Mouse (Mus musculus): ENCODE results near the gene Asgr1. TPM values are rescaled to one million over a fixed set of nuclear protein-coding genes. Genes with fewer than 3 reads are reported as not detected.
A peak's percentile ranks its signal among the peaks of the same experiment; 100 is the strongest.

The Asgr1 gene
- total and polyA plus RNA-seq, 2 experiments from 2014 or later, result 1.2 to 4.5 TPM

GRCm38 (mm10) chr11:70091986-70092783 lies 38.3 kb downstream of the Asgr1 start, which contains the start of gene Asgr2:
Gene Asgr2, plus strand, starts transcription at chr11:70092644.
- Histone ChIP-seq H3K36me3 (ENCODE audit: insufficient read depth, low read length) (no peaks in the 10 kb centered on the region), H3K27ac (ENCODE audit: low read depth, low read length) (no peak within 1 kb of the TSS)

GRCm38 (mm10) chr11:70097396-70097795 lies 43.5 kb downstream of the Asgr1 start:
- 87% methylated on average over 11 of the region's 11 CpGs for WGBS

More at GRCm38 (mm10) chr11:70091986-70092783, 38.3 kb downstream of the Asgr1 start, which contains the start of gene Asgr2:
- Histone ChIP-seq H3K9me3 (ENCODE audit: low read length) (no peaks in the 10 kb centered on the region), H3K9ac (replicated peaks; ENCODE audit: low read length, poor library complexity, severe bottlenecking) (no peak within 1 kb of the TSS), H3K4me2 (ENCODE audit: low read depth, low read length, poor library complexity, severe bottlenecking) (no peak within 1 kb of the TSS), H3K27me3 (ENCODE audit: insufficient read depth, low read length) (no peaks in the 10 kb centered on the region), H3K4me1 (ENCODE audit: insufficient read depth, low read length) (no peaks in the 10 kb centered on the region), H3K4me3 (ENCODE audit: low read depth, low read length) (no peak within 1 kb of the TSS)
- WGBS, result 78% methylated on average over 12 of the region's 12 CpGs
- no peak for DNase-seq (ENCODE audit: low spot score)
- no peak for TF ChIP-seq CTCF (IDR thresholded peaks at IDR 0.05)
- ATAC-seq (ENCODE audit: low FRiP score), result no peak

GRCm38 (mm10) chr11:70099102-70099501 lies 45.2 kb downstream of the Asgr1 start:
- Histone ChIP-seq H3K4me3 (ENCODE audit: low read depth, low read length) (no peak overlapping the region), H3K4me2 (ENCODE audit: low read depth, low read length, poor library complexity, severe bottlenecking) (no peak overlapping the region), H3K27me3 (ENCODE audit: insufficient read depth, low read length) (no peaks in the 10 kb centered on the region), H3K4me1 (ENCODE audit: insufficient read depth, low read length) (no peaks in the 10 kb centered on the region), H3K9me3 (ENCODE audit: low read length) (no peaks in the 10 kb centered on the region), H3K9ac (replicated peaks; ENCODE audit: low read length, poor library complexity, severe bottlenecking) (no peak overlapping the region), H3K27ac (ENCODE audit: low read depth, low read length) (no peak overlapping the region), H3K36me3 (ENCODE audit: insufficient read depth, low read length) (no peaks in the 10 kb centered on the region)
- TF ChIP-seq CTCF (IDR thresholded peaks at IDR 0.05), result no peak
- no peak for ATAC-seq (ENCODE audit: low FRiP score)
- DNase-seq (ENCODE audit: low spot score), result no peak
- WGBS, result 74% methylated on average over 2 of the region's 2 CpGs

More at GRCm38 (mm10) chr11:70097396-70097795, 43.5 kb downstream of the Asgr1 start:
- H3K36me3 ChIP-seq (ENCODE audit: insufficient read depth, low read length), result no peaks in the 10 kb centered on the region
- TF ChIP-seq CTCF (IDR thresholded peaks at IDR 0.05), result no peak
- no peak overlapping the region for H3K27ac ChIP-seq (ENCODE audit: low read depth, low read length)
- no peak overlapping the region for H3K9ac ChIP-seq (replicated peaks; ENCODE audit: low read length, poor library complexity, severe bottlenecking)
- DNase-seq (ENCODE audit: low spot score) (no peak), ATAC-seq (ENCODE audit: low FRiP score) (no peak)
- H3K4me3 ChIP-seq (ENCODE audit: low read depth, low read length), result no peak overlapping the region
- H3K9me3 ChIP-seq (ENCODE audit: low read length), result no peaks in the 10 kb centered on the region
- no peak overlapping the region for H3K4me2 ChIP-seq (ENCODE audit: low read depth, low read length, poor library complexity, severe bottlenecking)
- H3K27me3 ChIP-seq (ENCODE audit: insufficient read depth, low read length), result no peaks in the 10 kb centered on the region
- H3K4me1 ChIP-seq (ENCODE audit: insufficient read depth, low read length), result no peaks in the 10 kb centered on the region

- DNase-seq (ENCODE audit: low spot score) (no peak), ATAC-seq (ENCODE audit: low FRiP score) (no peak)
- 90% methylated on average over 2 of the region's 2 CpGs for WGBS
- Histone ChIP-seq H3K4me2 (ENCODE audit: low read depth, low read length, poor library complexity, severe bottlenecking) (no peak overlapping the region), H3K27me3 (ENCODE audit: insufficient read depth, low read length) (no peaks in the 10 kb centered on the region), H3K4me3 (ENCODE audit: low read depth, low read length) (no peak overlapping the region), H3K9ac (replicated peaks; ENCODE audit: low read length, poor library complexity, severe bottlenecking) (no peak overlapping the region), H3K4me1 (ENCODE audit: insufficient read depth, low read length) (no peaks in the 10 kb centered on the region), H3K9me3 (ENCODE audit: low read length) (no peaks in the 10 kb centered on the region), H3K27ac (ENCODE audit: low read depth, low read length) (no peak overlapping the region), H3K36me3 (ENCODE audit: insufficient read depth, low read length) (no peaks in the 10 kb centered on the region)
- no peak for TF ChIP-seq CTCF (IDR thresholded peaks at IDR 0.05)
Measured at GRCm38 (mm10) chr11:70099809-70100208, 45.9 kb downstream of the Asgr1 start.

GRCm38 (mm10) chr11:70103701-70104315 lies 49.9 kb downstream of the Asgr1 start:
- Histone ChIP-seq H3K36me3 (ENCODE audit: insufficient read depth, low read length) (no peaks in the 10 kb centered on the region), H3K27me3 (ENCODE audit: insufficient read depth, low read length) (no peaks in the 10 kb centered on the region), H3K4me2 (ENCODE audit: low read depth, low read length, poor library complexity, severe bottlenecking) (no peak overlapping the region), H3K27ac (ENCODE audit: low read depth, low read length) (no peak overlapping the region), H3K9me3 (ENCODE audit: low read length) (no peaks in the 10 kb centered on the region), H3K9ac (replicated peaks; ENCODE audit: low read length, poor library complexity, severe bottlenecking) (no peak overlapping the region), H3K4me3 (ENCODE audit: low read depth, low read length) (no peak overlapping the region), H3K4me1 (ENCODE audit: insufficient read depth, low read length) (no peaks in the 10 kb centered on the region)
- ATAC-seq (ENCODE audit: low FRiP score) (no peak), DNase-seq (ENCODE audit: low spot score) (no peak)
- WGBS, result 81% methylated on average over 14 of the region's 14 CpGs
- TF ChIP-seq CTCF (IDR thresholded peaks at IDR 0.05), result no peak

- ATAC-seq (ENCODE audit: low FRiP score) (no peak), DNase-seq (ENCODE audit: low spot score) (no peak)
- H3K4me2 ChIP-seq (ENCODE audit: low read depth, low read length, poor library complexity, severe bottlenecking), result no peak overlapping the region
- TF ChIP-seq CTCF (IDR thresholded peaks at IDR 0.05), result no peak
- no peaks in the 10 kb centered on the region for H3K9me3 ChIP-seq (ENCODE audit: low read length)
- WGBS, result 75% methylated on average over 8 of the region's 8 CpGs
- no peaks in the 10 kb centered on the region for H3K27me3 ChIP-seq (ENCODE audit: insufficient read depth, low read length)
- no peak overlapping the region for H3K27ac ChIP-seq (ENCODE audit: low read depth, low read length)
- H3K4me1 ChIP-seq (ENCODE audit: insufficient read depth, low read length), result no peaks in the 10 kb centered on the region
- H3K4me3 ChIP-seq (ENCODE audit: low read depth, low read length), result no peak overlapping the region
- no peaks in the 10 kb centered on the region for H3K36me3 ChIP-seq (ENCODE audit: insufficient read depth, low read length)
- H3K9ac ChIP-seq (replicated peaks; ENCODE audit: low read length, poor library complexity, severe bottlenecking), result no peak overlapping the region
Measured at GRCm38 (mm10) chr11:70107085-70107484, 53.2 kb downstream of the Asgr1 start.

MicroRNA genes within 50 kb of the gene (microRNA counts, 519-probe panel; counts per million panel counts)
- 528 counts per million, percentile 58 among the panel's probes with 10 or more counts for microRNA mmu-miR-324-3p
- 3,134 counts per million, percentile 72 among the panel's probes with 10 or more counts for microRNA mmu-miR-324-5p

Small RNA genes within 50 kb of the gene (microRNA-seq; reads per million reads assigned to microRNA genes)
- 6,369 reads per million, percentile 91 among the genes with 10 or more reads in this experiment for gene Mir324 (ENCODE audit: borderline number of aligned reads)

Other genes with a start within 250 kb of the Asgr1 start
Only the 30 nearest of the 35 such genes appear.
- gene Tmem256, start 215.6 kb upstream of the Asgr1 start, total RNA-seq (2014; rRNA removed), result 95.5 and 103 TPM in 2 replicates
- gene Tmem256, start 215.6 kb upstream of the Asgr1 start, polyA plus RNA-seq (2015; fragmentation: Nextera tagmentation; extraction: Ambion mirVana), result 349 and 370 TPM in 2 replicates
- 24.1 and 26.6 TPM in 2 replicates for gene Plscr3, start 207.7 kb upstream of the Asgr1 start, total RNA-seq (2014; rRNA removed)
- gene Plscr3, start 207.7 kb upstream of the Asgr1 start, polyA plus RNA-seq (2015; fragmentation: Nextera tagmentation; extraction: Ambion mirVana), result 33.5 and 35.0 TPM in 2 replicates
- gene Tnk1, start 195.4 kb upstream of the Asgr1 start, total RNA-seq (2014; rRNA removed), result not detected in 2 replicates
- gene Tnk1, start 195.4 kb upstream of the Asgr1 start, polyA plus RNA-seq (2015; fragmentation: Nextera tagmentation; extraction: Ambion mirVana), result 0.16 TPM in 2 replicates
- not detected in 2 replicates for gene Tmem95, start 176.1 kb upstream of the Asgr1 start, total RNA-seq (2014; rRNA removed)
- gene Tmem95, start 176.1 kb upstream of the Asgr1 start, polyA plus RNA-seq (2015; fragmentation: Nextera tagmentation; extraction: Ambion mirVana), result not detected in 2 replicates
- 0.93 and 1.6 TPM in 2 replicates for gene Kctd11, start 172.7 kb upstream of the Asgr1 start, total RNA-seq (2014; rRNA removed)
- gene Kctd11, start 172.7 kb upstream of the Asgr1 start, polyA plus RNA-seq (2015; fragmentation: Nextera tagmentation; extraction: Ambion mirVana), result 0.57 and 0.92 TPM in 2 replicates
- gene Acap1, start 158.5 kb upstream of the Asgr1 start, total RNA-seq (2014; rRNA removed), result 0.66 TPM in 1 of 2 replicates, not detected in the other
- gene Acap1, start 158.5 kb upstream of the Asgr1 start, polyA plus RNA-seq (2015; fragmentation: Nextera tagmentation; extraction: Ambion mirVana), result 0.14 TPM in 1 of 2 replicates, not detected in the other
- 3.3 and 8.7 TPM in 2 replicates for gene 2810408A11Rik, start 153.1 kb upstream of the Asgr1 start, total RNA-seq (2014; rRNA removed)
- 4.8 and 6.2 TPM in 2 replicates for gene 2810408A11Rik, start 153.1 kb upstream of the Asgr1 start, polyA plus RNA-seq (2015; fragmentation: Nextera tagmentation; extraction: Ambion mirVana)
- 112 and 118 TPM in 2 replicates for gene Neurl4, start 153.0 kb upstream of the Asgr1 start, total RNA-seq (2014; rRNA removed)
- gene Neurl4, start 153.0 kb upstream of the Asgr1 start, polyA plus RNA-seq (2015; fragmentation: Nextera tagmentation; extraction: Ambion mirVana), result 15.2 and 16.7 TPM in 2 replicates
- 45.8 and 47.6 TPM in 2 replicates for gene Gps2, start 140.2 kb upstream of the Asgr1 start, total RNA-seq (2014; rRNA removed)
- gene Gps2, start 140.2 kb upstream of the Asgr1 start, polyA plus RNA-seq (2015; fragmentation: Nextera tagmentation; extraction: Ambion mirVana), result 60.3 and 64.3 TPM in 2 replicates
- gene Eif5a, start 132.1 kb upstream of the Asgr1 start, total RNA-seq (2014; rRNA removed), result 452 and 486 TPM in 2 replicates
- gene Eif5a, start 132.1 kb upstream of the Asgr1 start, polyA plus RNA-seq (2015; fragmentation: Nextera tagmentation; extraction: Ambion mirVana), result 1,054 and 1,096 TPM in 2 replicates
- 5.0 and 8.4 TPM in 2 replicates for gene Ybx2, start 118.3 kb upstream of the Asgr1 start, total RNA-seq (2014; rRNA removed)
- gene Ybx2, start 118.3 kb upstream of the Asgr1 start, polyA plus RNA-seq (2015; fragmentation: Nextera tagmentation; extraction: Ambion mirVana), result 3.4 and 4.2 TPM in 2 replicates
- 8.8 and 9.0 TPM in 2 replicates for gene Slc2a4, start 105.9 kb upstream of the Asgr1 start, total RNA-seq (2014; rRNA removed)
- gene Slc2a4, start 105.9 kb upstream of the Asgr1 start, polyA plus RNA-seq (2015; fragmentation: Nextera tagmentation; extraction: Ambion mirVana), result 3.4 and 4.0 TPM in 2 replicates
- not detected in 2 replicates for gene Cldn7, start 89.3 kb upstream of the Asgr1 start, total RNA-seq (2014; rRNA removed)
- 0.57 TPM in 1 of 2 replicates, not detected in the other for gene Cldn7, start 89.3 kb upstream of the Asgr1 start, polyA plus RNA-seq (2015; fragmentation: Nextera tagmentation; extraction: Ambion mirVana)
- gene Ctdnep1, start 72.9 kb upstream of the Asgr1 start, total RNA-seq (2014; rRNA removed), result 39.6 and 42.9 TPM in 2 replicates
- gene Ctdnep1, start 72.9 kb upstream of the Asgr1 start, polyA plus RNA-seq (2015; fragmentation: Nextera tagmentation; extraction: Ambion mirVana), result 22.3 and 24.1 TPM in 2 replicates
- 109 and 157 TPM in 2 replicates for gene Elp5, start 71.6 kb upstream of the Asgr1 start, total RNA-seq (2014; rRNA removed)
- 171 and 182 TPM in 2 replicates for gene Elp5, start 71.6 kb upstream of the Asgr1 start, polyA plus RNA-seq (2015; fragmentation: Nextera tagmentation; extraction: Ambion mirVana)
- 197 and 226 TPM in 2 replicates for gene Gabarap, start 62.9 kb upstream of the Asgr1 start, total RNA-seq (2014; rRNA removed)
- gene Gabarap, start 62.9 kb upstream of the Asgr1 start, polyA plus RNA-seq (2015; fragmentation: Nextera tagmentation; extraction: Ambion mirVana), result 501 and 511 TPM in 2 replicates
- 42.4 and 45.2 TPM in 2 replicates for gene Phf23, start 58.3 kb upstream of the Asgr1 start, total RNA-seq (2014; rRNA removed)
- 37.6 and 40.0 TPM in 2 replicates for gene Phf23, start 58.3 kb upstream of the Asgr1 start, polyA plus RNA-seq (2015; fragmentation: Nextera tagmentation; extraction: Ambion mirVana)
- gene Dvl2, start 53.5 kb upstream of the Asgr1 start, total RNA-seq (2014; rRNA removed), result 31.5 and 33.3 TPM in 2 replicates
- gene Dvl2, start 53.5 kb upstream of the Asgr1 start, polyA plus RNA-seq (2015; fragmentation: Nextera tagmentation; extraction: Ambion mirVana), result 19.0 and 20.0 TPM in 2 replicates
- 35.9 and 42.7 TPM in 2 replicates for gene Acadvl, start 38.7 kb upstream of the Asgr1 start, total RNA-seq (2014; rRNA removed)
- 62.1 and 64.2 TPM in 2 replicates for gene Acadvl, start 38.7 kb upstream of the Asgr1 start, polyA plus RNA-seq (2015; fragmentation: Nextera tagmentation; extraction: Ambion mirVana)
- gene Dlg4, start 37.1 kb upstream of the Asgr1 start, total RNA-seq (2014; rRNA removed), result 256 and 269 TPM in 2 replicates
- gene Dlg4, start 37.1 kb upstream of the Asgr1 start, polyA plus RNA-seq (2015; fragmentation: Nextera tagmentation; extraction: Ambion mirVana), result 16.1 and 18.1 TPM in 2 replicates
- gene Asgr2, start 38.6 kb downstream of the Asgr1 start, total RNA-seq (2014; rRNA removed), result not detected in 2 replicates
- not detected in 2 replicates for gene Asgr2, start 38.6 kb downstream of the Asgr1 start, polyA plus RNA-seq (2015; fragmentation: Nextera tagmentation; extraction: Ambion mirVana)
- 0.11 and 0.85 TPM in 2 replicates for gene Mgl2, start 76.2 kb downstream of the Asgr1 start, total RNA-seq (2014; rRNA removed)
- gene Mgl2, start 76.2 kb downstream of the Asgr1 start, polyA plus RNA-seq (2015; fragmentation: Nextera tagmentation; extraction: Ambion mirVana), result 0.26 and 0.60 TPM in 2 replicates
- gene Clec10a, start 102.1 kb downstream of the Asgr1 start, total RNA-seq (2014; rRNA removed), result 0.42 and 0.44 TPM in 2 replicates
- 0.57 and 1.3 TPM in 2 replicates for gene Clec10a, start 102.1 kb downstream of the Asgr1 start, polyA plus RNA-seq (2015; fragmentation: Nextera tagmentation; extraction: Ambion mirVana)
- gene Slc16a11, start 158.7 kb downstream of the Asgr1 start, total RNA-seq (2014; rRNA removed), result 22.2 and 28.2 TPM in 2 replicates
- gene Slc16a11, start 158.7 kb downstream of the Asgr1 start, polyA plus RNA-seq (2015; fragmentation: Nextera tagmentation; extraction: Ambion mirVana), result 15.2 and 18.0 TPM in 2 replicates
- 9.9 and 26.1 TPM in 2 replicates for gene Slc16a13, start 167.0 kb downstream of the Asgr1 start, total RNA-seq (2014; rRNA removed)
- gene Slc16a13, start 167.0 kb downstream of the Asgr1 start, polyA plus RNA-seq (2015; fragmentation: Nextera tagmentation; extraction: Ambion mirVana), result 9.9 and 10.1 TPM in 2 replicates
- 3.8 and 6.8 TPM in 2 replicates for gene Bcl6b, start 175.7 kb downstream of the Asgr1 start, total RNA-seq (2014; rRNA removed)
- 2.4 and 2.7 TPM in 2 replicates for gene Bcl6b, start 175.7 kb downstream of the Asgr1 start, polyA plus RNA-seq (2015; fragmentation: Nextera tagmentation; extraction: Ambion mirVana)
- gene 0610010K14Rik, start 183.8 kb downstream of the Asgr1 start, total RNA-seq (2014; rRNA removed), result 43.0 and 76.9 TPM in 2 replicates
- 138 and 154 TPM in 2 replicates for gene 0610010K14Rik, start 183.8 kb downstream of the Asgr1 start, polyA plus RNA-seq (2015; fragmentation: Nextera tagmentation; extraction: Ambion mirVana)
- 3.4 and 5.5 TPM in 2 replicates for gene Gm21988, start 185.7 kb downstream of the Asgr1 start, total RNA-seq (2014; rRNA removed)
- 18.6 and 20.1 TPM in 2 replicates for gene Gm21988, start 185.7 kb downstream of the Asgr1 start, polyA plus RNA-seq (2015; fragmentation: Nextera tagmentation; extraction: Ambion mirVana)
- gene Rnasek, start 185.8 kb downstream of the Asgr1 start, total RNA-seq (2014; rRNA removed), result 66.1 and 81.2 TPM in 2 replicates
- gene Rnasek, start 185.8 kb downstream of the Asgr1 start, polyA plus RNA-seq (2015; fragmentation: Nextera tagmentation; extraction: Ambion mirVana), result 588 and 612 TPM in 2 replicates
- gene Alox12, start 201.3 kb downstream of the Asgr1 start, total RNA-seq (2014; rRNA removed), result 0.16 and 0.57 TPM in 2 replicates
- gene Alox12, start 201.3 kb downstream of the Asgr1 start, polyA plus RNA-seq (2015; fragmentation: Nextera tagmentation; extraction: Ambion mirVana), result 0.29 and 0.35 TPM in 2 replicates

All from midbrain, postnatal 0 days (tissue).